Mouse (Mus musculus): ENCODE results near the gene Vegfb. TPM values are rescaled to one million over a fixed set of nuclear protein-coding genes. Genes with fewer than 3 reads are reported as not detected.

Vegfb gene
- 28.2 and 41.3 TPM in 2 replicates for polyA plus RNA-seq (2012; rRNA removed; ENCODE audit: low replicate concordance)

GRCm38 (mm10) chr19:6987061-6987903, at the start of gene Vegfb:
Gene Vegfb, minus strand, starts transcription at chr19:6987651.

GRCm38 (mm10) chr19:7019191-7019590, 31.7 kb upstream of the Vegfb start, which contains the start of gene Fermt3:
Gene Fermt3, minus strand, starts transcription at chr19:7019469.

GRCm38 (mm10) chr19:6996006-6996405, 8.6 kb upstream of the Vegfb start, which contains the start of the genes Nudt22 and Trpt1:
Gene Nudt22, minus strand, starts transcription at chr19:6996117.
Gene Trpt1, plus strand, starts transcription at chr19:6996131.

GRCm38 (mm10) chr19:6992011-6992858, 4.8 kb upstream of the Vegfb start, which contains the start of gene Dnajc4:
Gene Dnajc4, minus strand, starts transcription at chr19:6992572.

GRCm38 (mm10) chr19:6980381-6981093, 6.9 kb downstream of the Vegfb start, which contains the start of gene Fkbp2:
Gene Fkbp2, minus strand, starts transcription at chr19:6980501.

GRCm38 (mm10) chr19:6975537-6976521, 11.6 kb downstream of the Vegfb start, which contains the start of gene Plcb3:
Gene Plcb3, minus strand, starts transcription at chr19:6976470.

GRCm38 (mm10) chr19:6974211-6975205, 12.9 kb downstream of the Vegfb start, which contains the start of gene Ppp1r14b:
Gene Ppp1r14b, plus strand, starts transcription at chr19:6974968.

GRCm38 (mm10) chr19:6942249-6942691, 45.2 kb downstream of the Vegfb start, which contains the start of gene Gpr137:
Gene Gpr137, minus strand, starts transcription at chr19:6942480.

GRCm38 (mm10) chr19:6941372-6942248, 45.8 kb downstream of the Vegfb start, which contains the start of gene Bad:
Gene Bad, plus strand, starts transcription at chr19:6941861.

GRCm38 (mm10) chr19:6934195-6934977, 53.1 kb downstream of the Vegfb start, which contains the start of gene Kcnk4:
Gene Kcnk4, minus strand, starts transcription at chr19:6934515.

Other genes starting within 250 kb of the Vegfb start
- 40.3 and 55.5 TPM in 2 replicates for gene Rps6ka4, start 147.0 kb downstream of the Vegfb start, polyA plus RNA-seq (2012; rRNA removed; ENCODE audit: low replicate concordance)
- gene Ccdc88b, start 129.4 kb downstream of the Vegfb start, polyA plus RNA-seq (2012; rRNA removed; ENCODE audit: low replicate concordance) = 28.0 and 29.4 TPM in 2 replicates
- gene Trmt112, start 78.0 kb downstream of the Vegfb start, polyA plus RNA-seq (2012; rRNA removed; ENCODE audit: low replicate concordance) = 47.0 and 71.7 TPM in 2 replicates
- gene Prdx5, start 77.5 kb downstream of the Vegfb start, polyA plus RNA-seq (2012; rRNA removed; ENCODE audit: low replicate concordance) = 173 and 198 TPM in 2 replicates
- gene Esrra, start 65.8 kb downstream of the Vegfb start, polyA plus RNA-seq (2012; rRNA removed; ENCODE audit: low replicate concordance) = 295 and 547 TPM in 2 replicates
- not detected in 2 replicates for gene Catsperz, start 62.3 kb downstream of the Vegfb start, polyA plus RNA-seq (2012; rRNA removed; ENCODE audit: low replicate concordance)
- gene Kcnk4, start 53.1 kb downstream of the Vegfb start, polyA plus RNA-seq (2012; rRNA removed; ENCODE audit: low replicate concordance) = not detected in 2 replicates
- gene Bad, start 45.8 kb downstream of the Vegfb start, polyA plus RNA-seq (2012; rRNA removed; ENCODE audit: low replicate concordance) = 87.2 and 152 TPM in 2 replicates
- 116 and 165 TPM in 2 replicates for gene Gpr137, start 45.2 kb downstream of the Vegfb start, polyA plus RNA-seq (2012; rRNA removed; ENCODE audit: low replicate concordance)
- 114 and 131 TPM in 2 replicates for gene Ppp1r14b, start 12.7 kb downstream of the Vegfb start, polyA plus RNA-seq (2012; rRNA removed; ENCODE audit: low replicate concordance)
- 470 and 523 TPM in 2 replicates for gene Plcb3, start 11.2 kb downstream of the Vegfb start, polyA plus RNA-seq (2012; rRNA removed; ENCODE audit: low replicate concordance)
- gene Fkbp2, start 7.2 kb downstream of the Vegfb start, polyA plus RNA-seq (2012; rRNA removed; ENCODE audit: low replicate concordance) = 26.0 and 27.9 TPM in 2 replicates
- 35.7 and 47.7 TPM in 2 replicates for gene Dnajc4, start 4.9 kb upstream of the Vegfb start, polyA plus RNA-seq (2012; rRNA removed; ENCODE audit: low replicate concordance)
- 44.2 and 67.5 TPM in 2 replicates for gene Nudt22, start 8.5 kb upstream of the Vegfb start, polyA plus RNA-seq (2012; rRNA removed; ENCODE audit: low replicate concordance)
- 8.4 and 10.9 TPM in 2 replicates for gene Trpt1, start 8.5 kb upstream of the Vegfb start, polyA plus RNA-seq (2012; rRNA removed; ENCODE audit: low replicate concordance)
- gene Fermt3, start 31.8 kb upstream of the Vegfb start, polyA plus RNA-seq (2012; rRNA removed; ENCODE audit: low replicate concordance) = 8.8 and 17.2 TPM in 2 replicates
- gene Stip1, start 52.3 kb upstream of the Vegfb start, polyA plus RNA-seq (2012; rRNA removed; ENCODE audit: low replicate concordance) = 15.1 and 19.1 TPM in 2 replicates
- 39.6 and 55.8 TPM in 2 replicates for gene Macrod1, start 69.2 kb upstream of the Vegfb start, polyA plus RNA-seq (2012; rRNA removed; ENCODE audit: low replicate concordance)
- 0.05 and 0.15 TPM in 2 replicates for gene Flrt1, start 118.1 kb upstream of the Vegfb start, polyA plus RNA-seq (2012; rRNA removed; ENCODE audit: low replicate concordance)
- gene Otub1, start 218.7 kb upstream of the Vegfb start, polyA plus RNA-seq (2012; rRNA removed; ENCODE audit: low replicate concordance) = 83.6 and 128 TPM in 2 replicates
- gene Cox8a, start 230.0 kb upstream of the Vegfb start, polyA plus RNA-seq (2012; rRNA removed; ENCODE audit: low replicate concordance) = 3,491 and 5,701 TPM in 2 replicates